Mouse (Mus musculus): ENCODE data around the gene Slc38a1. TPM values are rescaled to one million over a fixed set of nuclear protein-coding genes. Genes with fewer than 3 reads are reported as not detected.

Gene Slc38a1
- 100 to 1,000 TPM; 163 to 176 TPM for total RNA-seq (2023)

DNA sequence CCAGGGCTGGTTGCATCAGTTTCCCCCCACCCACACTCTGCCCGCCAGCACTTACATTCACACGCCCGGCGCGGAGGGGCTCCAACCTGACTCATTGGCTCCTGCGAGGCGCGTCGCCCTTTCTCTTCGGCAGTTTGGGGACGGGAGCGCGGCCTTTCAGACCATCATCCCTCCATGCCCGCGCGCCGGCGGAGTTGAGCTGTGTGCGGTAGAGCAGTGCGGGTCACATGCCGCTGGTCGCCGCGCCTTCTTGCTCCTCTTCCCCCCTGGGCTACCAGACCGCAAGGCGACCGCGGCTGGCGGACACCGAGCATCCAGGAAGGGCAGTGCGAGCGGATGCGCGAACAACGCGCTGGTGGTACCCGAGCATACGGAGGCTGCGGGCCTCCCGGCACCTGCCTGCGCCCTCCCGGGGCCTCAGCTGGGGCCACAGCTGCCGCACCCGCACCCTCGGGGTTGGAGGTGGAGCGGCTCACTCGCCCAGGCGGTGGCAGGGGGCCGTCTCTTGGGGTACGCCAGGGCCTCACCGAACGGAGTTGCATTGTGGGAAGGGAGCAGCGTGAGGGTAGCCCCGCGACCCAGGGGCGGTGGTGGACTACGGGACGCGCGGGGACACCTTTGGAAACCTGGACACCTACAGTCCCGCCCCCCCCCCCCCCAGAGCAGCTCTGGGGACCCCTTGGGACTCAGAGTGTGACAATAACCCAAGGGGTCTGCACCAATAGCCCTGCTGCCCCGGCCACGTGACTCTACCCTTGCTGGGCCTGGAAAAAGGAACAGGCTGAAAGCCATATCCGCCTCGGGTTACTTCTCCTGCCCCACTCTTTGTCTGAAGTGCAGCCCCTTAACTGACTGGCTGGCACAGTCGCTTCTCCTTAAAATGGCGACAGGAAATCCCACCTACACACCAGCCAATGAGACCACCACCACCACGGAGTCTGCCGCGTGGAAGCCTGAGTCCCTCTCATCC, at the start of gene Slc38a1:
Slc38a1 (minus strand) TSS at position 478 of the 970 bp plus-strand sequence.

Other genes with a start within 250 kb of the Slc38a1 start
- 100 to 1,000 TPM; 104 to 107 TPM for gene Scaf11, start 182.1 kb downstream of the Slc38a1 start, total RNA-seq (2023)
- gene Slc38a2, start 56.8 kb upstream of the Slc38a1 start, total RNA-seq (2023): 100 to 1,000 TPM; 134 to 149 TPM

All from T-cell, adult 66 days (primary cell).